20 mouse cellular contexts compared by ENCODE assay signal in the genomic region with DNA sequence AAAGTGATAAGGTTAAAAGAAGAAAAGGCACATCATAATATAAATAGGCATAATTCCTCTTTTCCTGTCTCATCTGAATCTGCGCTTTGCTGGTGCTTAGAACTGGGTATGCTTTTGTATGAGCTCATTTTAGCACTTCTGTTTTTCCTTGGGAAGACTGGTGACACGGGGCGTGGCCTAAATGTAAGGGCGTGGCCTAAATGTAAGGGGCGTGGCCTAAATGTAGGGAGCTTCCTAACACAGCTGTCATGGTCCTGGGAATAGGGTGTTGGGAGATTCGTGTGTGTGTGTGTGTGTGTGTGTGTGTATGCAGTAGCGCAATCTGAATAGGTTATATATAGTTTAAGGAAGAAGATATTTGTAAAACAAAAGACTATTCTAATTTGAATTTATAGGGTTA.
"Had no signal": no experiment of that assay in that cellular context is flagged by ENCODE, and none has a peak within 500 bp of the region (broad histone marks: within the 10 kb centered on the region; RNA-seq: fewer than 3 reads in every experiment).

No protein-coding gene starts in this region.

- H3K27ac ChIP-seq: liver, embryonic 15.5 days; lung, embryonic 15.5 days; macrophage; midbrain, embryonic 10.5 days; midbrain, embryonic 12.5 days; neural tube, embryonic 13.5 days; stomach, embryonic 15.5 days; stomach, postnatal 0 days had no signal

- ATAC-seq: liver, postnatal 0 days; lung, postnatal 0 days; midbrain, embryonic 16.5 days had no signal

- H3K36me3 ChIP-seq: lung, embryonic 15.5 days; stomach, embryonic 15.5 days had no signal

- H3K27me3 ChIP-seq: liver, embryonic 15.5 days; lung, embryonic 15.5 days; midbrain, embryonic 12.5 days; neural tube, embryonic 13.5 days; stomach, embryonic 15.5 days had no signal

- H3K4me2 ChIP-seq: liver, embryonic 15.5 days; lung, embryonic 15.5 days; midbrain, embryonic 12.5 days; neural tube, embryonic 13.5 days; stomach, embryonic 15.5 days had no signal

- H3K4me1 ChIP-seq: liver, embryonic 15.5 days; lung, embryonic 15.5 days; midbrain, embryonic 10.5 days; midbrain, embryonic 12.5 days; neural tube, embryonic 13.5 days; stomach, embryonic 15.5 days had no signal

- H3K9me3 ChIP-seq: liver, embryonic 15.5 days; lung, embryonic 15.5 days; midbrain, embryonic 12.5 days; neural tube, embryonic 13.5 days; stomach, embryonic 15.5 days had no signal

- H3K9ac ChIP-seq: liver, embryonic 15.5 days; liver, postnatal 0 days; lung, embryonic 15.5 days; midbrain, embryonic 12.5 days; neural tube, embryonic 13.5 days; stomach, embryonic 15.5 days had no signal

- H3K4me3 ChIP-seq: liver, embryonic 15.5 days; lung, embryonic 15.5 days; midbrain, embryonic 10.5 days; midbrain, embryonic 12.5 days; myocyte; neural tube, embryonic 13.5 days; stomach, embryonic 15.5 days had no signal

- DNase-seq: liver, postnatal 0 days; lung, adult 2 months; lung, postnatal 14 days; lung, postnatal 36 days; midbrain, embryonic 14.5 days; right cerebral cortex, postnatal 14 days; thymus, adult 2 months; thymus, postnatal 25 days; thymus, postnatal 4 days had no signal
